Mouse (Mus musculus): ENCODE measurements around the gene Ccdc184.

DNA sequence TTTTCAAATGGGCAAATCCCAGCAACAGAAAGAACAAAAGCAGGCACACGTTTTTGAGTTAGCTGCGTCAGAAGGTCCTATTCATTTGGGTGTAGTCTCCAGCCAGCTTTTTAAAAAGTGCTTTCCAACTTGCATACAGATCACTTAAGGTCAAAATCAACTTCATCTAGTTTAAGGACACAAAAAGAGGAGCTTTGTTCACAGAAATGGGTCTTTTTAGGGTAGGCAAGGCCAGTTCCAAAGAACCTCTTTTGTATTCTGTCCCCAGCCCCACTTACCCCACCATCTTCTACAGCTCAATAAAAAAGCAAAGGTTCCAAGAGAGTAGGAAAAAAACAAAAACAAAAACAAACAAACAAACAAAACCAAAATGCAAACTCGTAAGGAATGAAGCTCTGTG, 32.3 kb upstream of the Ccdc184 start:
- TF ChIP-seq CTCF (IDR thresholded peaks at IDR 0.05; ENCODE audit: low read depth) (no peak), EP300 (IDR thresholded peaks at IDR 0.05; ENCODE audit: low read depth) (no peak)
